Mouse (Mus musculus) CH12.LX (cell line): ENCODE measurements at regions not wholly inside any gene's neighbourhood (a gene's known extent, or its start where the extent isn't known, plus 50 kb on each side); places are given as distances from the start of the nearest gene placed in this dataset.

Experiments
- DNase-seq: peaks from one replicate; pipeline ENCODE4 v3.0.0-alpha.2; 2013; ENCODE audit errors: extremely low read depth
- H3K27ac ChIP-seq: 2 replicates; pipeline ENCODE4 v1.5.1; 2012; ENCODE audit warnings: low read depth, mild to moderate bottlenecking, control low read depth, moderate library complexity; ENCODE audit not compliant: insufficient read depth
- H3K27me3 ChIP-seq: replicated peaks from 2 replicates; pipeline ENCODE3; 2012; ENCODE audit warnings: inconsistent platforms
- H3K36me3 ChIP-seq, 2 experiments: replicated peaks in 1 of 2; 2 replicates each; pipeline versions ENCODE3 to v1.6.1; 2012; ENCODE audit warnings: inconsistent platforms in 1 of 2, low read length in 1 of 2, mild to moderate bottlenecking in 1 of 2, mixed read lengths in 1 of 2, moderate library complexity in 1 of 2; ENCODE audit not compliant: control insufficient read depth in 1 of 2, insufficient read depth in 1 of 2
- H3K4me1 ChIP-seq, 2 experiments: 2 replicates each; pipeline ENCODE4 v1.6.1; 2012; ENCODE audit warnings: inconsistent platforms in 1 of 2, moderate library complexity in 1 of 2; ENCODE audit not compliant: insufficient read depth in 2 of 2, control insufficient read depth in 1 of 2
- H3K4me2 ChIP-seq: 2 replicates; pipeline ENCODE4 v1.6.1; 2012; ENCODE audit warnings: low read depth, mild to moderate bottlenecking, control low read depth; ENCODE audit not compliant: poor library complexity, insufficient read depth, severe bottlenecking
- H3K4me3 ChIP-seq, 3 experiments: fragments of 150-350 bp in 1 of 3; sonication (generic) in 1 of 3; replicated peaks in 1 of 3; 2 replicates each; pipeline versions ENCODE3 to v1.5.1; 2011 to 2012; ENCODE audit warnings: low read depth in 2 of 3, low read length in 2 of 3, mild to moderate bottlenecking in 2 of 3, moderate library complexity in 2 of 3, control low read depth in 1 of 3, improper control_type of control experiment in 1 of 3, inconsistent platforms in 1 of 3, mixed read lengths in 1 of 3; ENCODE audit not compliant: poor library complexity in 1 of 3
- H3K79me2 ChIP-seq: replicated peaks from 2 replicates; pipeline ENCODE4 v1.6.1; 2012; ENCODE audit warnings: mild to moderate bottlenecking, moderate library complexity; ENCODE audit not compliant: control insufficient read depth, poor library complexity, insufficient read depth, severe bottlenecking; ENCODE audit errors: extremely low read depth
- H3K9ac ChIP-seq: 2 replicates; pipeline ENCODE4 v1.6.1; 2012; ENCODE audit warnings: low read depth, mild to moderate bottlenecking, control low read depth, moderate library complexity; ENCODE audit not compliant: insufficient read depth
- H3K9me3 ChIP-seq: replicated peaks from 2 replicates; pipeline ENCODE3; 2012; ENCODE audit warnings: low read length, inconsistent platforms, mixed read lengths
- BHLHE40 ChIP-seq: IDR thresholded peaks from 2 replicates; pipeline ENCODE4 v1.6.1; 2011; ENCODE audit warnings: mild to moderate bottlenecking, low read depth, low read length, improper control_type of control experiment
- CHD1 ChIP-seq: IDR thresholded peaks from 2 replicates; pipeline ENCODE4 v1.6.1; 2012; ENCODE audit warnings: low read depth, low read length, improper control_type of control experiment, inconsistent platforms
- CHD2 ChIP-seq: IDR thresholded peaks from 2 replicates; pipeline ENCODE4 v1.6.1; 2011; ENCODE audit warnings: low read length, improper control_type of control experiment
- E2F4 ChIP-seq: IDR thresholded peaks from 2 replicates; pipeline ENCODE4 v1.6.1; 2011; ENCODE audit warnings: low read depth, low read length, improper control_type of control experiment; ENCODE audit not compliant: insufficient replicate concordance
- EP300 ChIP-seq: IDR thresholded peaks from 2 replicates; pipeline ENCODE4 v1.6.1; 2011; ENCODE audit warnings: low read length, improper control_type of control experiment
- ETS1 ChIP-seq: conservative IDR thresholded peaks from 2 replicates; pipeline ENCODE4 v1.6.1; 2012; ENCODE audit warnings: low read depth, mild to moderate bottlenecking, inconsistent platforms, low read length, improper control_type of control experiment, moderate library complexity
- HCFC1 ChIP-seq: IDR thresholded peaks from 2 replicates; pipeline ENCODE4 v1.6.1; 2012; ENCODE audit warnings: low read depth, mild to moderate bottlenecking, inconsistent platforms, low read length, improper control_type of control experiment
- IRF4 ChIP-seq: IDR thresholded peaks from 2 replicates; pipeline ENCODE4 v1.6.1; 2014; ENCODE audit warnings: low read depth, mild to moderate bottlenecking, inconsistent platforms, low read length, improper control_type of control experiment
- MAFK ChIP-seq: IDR thresholded peaks from 2 replicates; pipeline ENCODE4 v1.6.1; 2011; ENCODE audit warnings: low read length, improper control_type of control experiment; ENCODE audit not compliant: insufficient replicate concordance
- MAZ ChIP-seq: IDR thresholded peaks from 2 replicates; pipeline ENCODE4 v1.6.1; 2012; ENCODE audit warnings: low read depth, mild to moderate bottlenecking, inconsistent platforms, low read length, improper control_type of control experiment, moderate library complexity
- MEF2A ChIP-seq: IDR thresholded peaks from 2 replicates; pipeline ENCODE4 v1.6.1; 2014; ENCODE audit warnings: low read depth, mild to moderate bottlenecking, inconsistent platforms, low read length, improper control_type of control experiment, borderline replicate concordance
- MXI1 ChIP-seq: IDR thresholded peaks from 2 replicates; pipeline ENCODE4 v1.6.1; 2011; ENCODE audit warnings: mild to moderate bottlenecking, low read depth, low read length, improper control_type of control experiment
- MYC ChIP-seq: IDR thresholded peaks from 2 replicates; pipeline ENCODE4 v1.6.1; 2011; ENCODE audit warnings: low read depth, mild to moderate bottlenecking, improper control_type of control experiment, low read length
- NELFE ChIP-seq: IDR thresholded peaks from 2 replicates; pipeline ENCODE4 v1.6.1; 2011; ENCODE audit warnings: low read depth, low read length, improper control_type of control experiment
- POLR2A ChIP-seq: IDR thresholded peaks from 2 replicates; pipeline ENCODE4 v1.6.1; 2011; ENCODE audit warnings: low read depth, mild to moderate bottlenecking, improper control_type of control experiment, low read length
- RCOR1 ChIP-seq: conservative IDR thresholded peaks from 2 replicates; pipeline ENCODE4 v1.6.1; 2012; ENCODE audit warnings: low read depth, mild to moderate bottlenecking, inconsistent platforms, low read length, improper control_type of control experiment
- SMC3 ChIP-seq: IDR thresholded peaks from 2 replicates; pipeline ENCODE4 v1.6.1; 2011; ENCODE audit warnings: low read depth, low read length, improper control_type of control experiment
- TCF12 ChIP-seq: IDR thresholded peaks from 2 replicates; pipeline ENCODE4 v1.6.1; 2014; ENCODE audit warnings: low read depth, mild to moderate bottlenecking, inconsistent platforms, low read length, improper control_type of control experiment
- USF1 ChIP-seq: IDR thresholded peaks from 2 replicates; pipeline ENCODE4 v1.6.1; 2014; ENCODE audit warnings: low read depth, mild to moderate bottlenecking, inconsistent platforms, low read length, improper control_type of control experiment
- ZNF384 ChIP-seq: IDR thresholded peaks from 2 replicates; pipeline ENCODE4 v1.6.1; 2012; ENCODE audit warnings: low read depth, low read length, improper control_type of control experiment, inconsistent platforms
- dilution Hi-C: fragments of 300-500 bp; cut with MboI; formaldehyde crosslinking; loops from 2 replicates; pipeline ENCODE4 v1.14.3; 2020; ENCODE audit warnings: low sequenced_read_pairs; ENCODE audit not compliant: extremely low pct_unique_long_range_greater_than_20kb, extremely low pct_ligation_motif_present
- in situ Hi-C: fragments of 300-500 bp; cut with MboI; formaldehyde crosslinking; loops from 3 replicates; pipeline ENCODE4 v1.14.3; 2019; ENCODE audit warnings: low sequenced_read_pairs, low pct_ligation_motif_present, low pct_unique_long_range_greater_than_20kb, mixed read lengths

DNA sequence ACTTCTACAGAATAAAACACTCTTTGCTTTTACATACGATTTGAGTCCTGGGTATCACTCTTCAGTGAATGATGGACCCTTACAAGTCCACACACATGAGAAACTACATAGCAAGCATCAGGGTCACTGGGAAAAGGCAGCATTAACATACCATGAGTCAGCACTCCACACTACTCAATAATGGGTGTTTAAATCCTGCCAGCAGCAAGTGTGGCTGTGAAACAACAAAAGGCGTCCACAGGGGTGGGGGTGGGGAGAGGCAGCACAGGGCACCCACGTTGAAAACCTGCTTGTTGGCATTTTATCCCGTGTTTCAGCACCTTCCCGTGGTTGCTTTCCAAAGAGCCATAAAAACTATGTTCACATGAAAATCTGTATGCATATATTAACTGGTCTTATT, 204.0 kb upstream of the Nabp1 start:
- no peaks in the 10 kb centered on the region for H3K27me3 ChIP-seq
- peak; percentile 46 for DNase-seq
- in situ Hi-C loops: no loop called here
- peak overlapping the region; percentile 83 for H3K27ac ChIP-seq
- no peak overlapping the region for H3K4me3 ChIP-seq
- TF ChIP-seq CHD2 (peak; percentile 51), HCFC1 (no peak), MAFK (peak; percentile 78)
- TF ChIP-seq, all 38 proteins: peak for 2
- Histone ChIP-seq H3K36me3 (no peaks in the 10 kb centered on the region), H3K4me1 (peaks cover 12 to 52% of the 10 kb centered on the region in 2 experiments), H3K9ac (no peak overlapping the region), H3K79me2 (no peaks in the 10 kb centered on the region), H3K9me3 (peaks cover 7% of the 10 kb centered on the region), H3K4me2 (no peak overlapping the region)
- dilution Hi-C loops: no loop called here

DNA sequence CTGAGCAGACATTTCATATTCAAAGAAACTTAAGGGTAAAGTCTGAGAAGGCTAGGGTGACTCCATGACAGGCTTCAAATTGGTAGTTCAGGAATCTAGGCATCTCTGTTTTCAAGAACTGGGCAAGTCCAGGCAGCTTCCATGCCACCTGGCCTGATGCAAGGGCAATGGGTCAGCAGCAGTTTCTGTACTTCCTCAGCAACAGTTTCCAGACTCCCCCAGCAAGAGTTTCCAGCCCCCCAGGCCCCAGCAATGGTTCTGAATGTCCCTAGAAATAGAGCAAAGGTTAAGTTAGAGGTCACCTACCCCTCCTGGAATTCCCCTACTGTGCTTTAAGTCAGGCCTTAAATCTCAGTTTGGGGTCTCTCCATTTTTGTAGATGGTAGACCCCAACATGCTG, 203.6 kb upstream of the Nabp1 start:
- H3K79me2 ChIP-seq: no peaks in the 10 kb centered on the region
- peak overlapping the region; percentile 83 for H3K27ac ChIP-seq
- dilution Hi-C loops (no loop called here), in situ Hi-C loops (no loop called here)
- H3K9ac ChIP-seq: no peak overlapping the region
- no peak overlapping the region for H3K4me2 ChIP-seq
- DNase-seq: peak; percentile 72
- no peaks in the 10 kb centered on the region for H3K27me3 ChIP-seq
- TF ChIP-seq MXI1 (no peak), RCOR1 (peak; percentile 98), E2F4 (no peak), MAZ (no peak), NELFE (no peak), TCF12 (peak; percentile 95), CHD1 (no peak; the same call in 1 of the 2 replicates), SMC3 (no peak), IRF4 (peak; percentile 77), MEF2A (peak; percentile 73), BHLHE40 (peak; percentile 33; the same call in 1 of the 2 replicates), ZNF384 (no peak), MAFK (no peak), ETS1 (peak; percentile 64; the same call in 1 of the 2 replicates), USF1 (no peak), POLR2A (no peak), EP300 (peak; percentile 78), MYC (peak; percentile 48; the same call in 1 of the 2 replicates), CHD2 (no peak; the same call in 1 of the 2 replicates)
- H3K4me1 ChIP-seq: peaks cover 12 to 52% of the 10 kb centered on the region in 2 experiments
- H3K9me3 ChIP-seq: peaks cover 7% of the 10 kb centered on the region
- H3K36me3 ChIP-seq: no peaks in the 10 kb centered on the region
- H3K4me3 ChIP-seq: no peak overlapping the region
